Mouse (Mus musculus) intestine, postnatal 0 days (tissue): ENCODE data around the gene Polr2j. TPM values are rescaled to one million over a fixed set of nuclear protein-coding genes. Genes with fewer than 3 reads are reported as not detected.
"Not testable (repeated sequence)": the region's sequence is repeated elsewhere in the genome, so short reads cannot be mapped to it uniquely, and the experiment has no call there.

ENCODE experiments used
- ATAC-seq: fragments of 200-750 bp; cut with Nextera tagmentation; 2 replicates; pipeline ENCODE4 v1.8.0; 2017; ENCODE audit warnings: mild to moderate bottlenecking, moderate TSS enrichment, moderate library complexity
- H3K27ac ChIP-seq: fragments of 300-500 bp; sonication (generic); 2 replicates; pipeline ENCODE4 v1.5.1; 2014; ENCODE audit warnings: mild to moderate bottlenecking, low read depth, low read length, moderate library complexity
- H3K27me3 ChIP-seq: fragments of 300-500 bp; sonication (generic); replicated peaks from 2 replicates; pipeline ENCODE4 v1.6.1; 2014; ENCODE audit warnings: low read length, mixed read lengths; ENCODE audit not compliant: control insufficient read depth, insufficient read depth
- H3K36me3 ChIP-seq: fragments of 300-500 bp; sonication (generic); 2 replicates; pipeline ENCODE4 v1.6.1; 2014; ENCODE audit warnings: mild to moderate bottlenecking, moderate library complexity; ENCODE audit not compliant: control insufficient read depth, insufficient read depth
- H3K4me1 ChIP-seq: fragments of 300-500 bp; sonication (generic); replicated peaks from 2 replicates; pipeline ENCODE4 v1.6.1; 2014; ENCODE audit warnings: antibody characterized with exemption, low read length, mixed read lengths; ENCODE audit not compliant: control insufficient read depth, insufficient read depth
- H3K4me2 ChIP-seq: fragments of 300-500 bp; sonication (generic); replicated peaks from 2 replicates; pipeline ENCODE4 v1.6.1; 2014; ENCODE audit warnings: low read depth, mild to moderate bottlenecking, moderate library complexity
- H3K4me3 ChIP-seq: fragments of 300-500 bp; sonication (generic); 2 replicates; pipeline ENCODE4 v1.5.1; 2014; ENCODE audit warnings: low read depth, low read length
- H3K9ac ChIP-seq: fragments of 300-500 bp; sonication (generic); 2 replicates; pipeline ENCODE4 v1.6.1; 2014; ENCODE audit warnings: mild to moderate bottlenecking, low read depth, low read length
- H3K9me3 ChIP-seq: fragments of 300-500 bp; sonication (generic); 2 replicates; pipeline ENCODE4 v1.6.1; 2016; ENCODE audit warnings: mixed run types; ENCODE audit not compliant: control insufficient read depth
- CTCF ChIP-seq: sonication (generic); IDR thresholded peaks from 2 replicates; pipeline ENCODE4 v1.5.1; 2016; ENCODE audit warnings: low read depth, mild to moderate bottlenecking, control low read depth, antibody characterized with exemption, moderate library complexity
- WGBS: fragments of 180-500 bp; shearing (Covaris S2); extraction: QIAGEN DNeasy Blood & Tissue Kit; methylation state at CpG from one replicate; pipeline ENCODE4 v1.1.7; 2014; 5-methylcytosine and 5-hydroxymethylcytosine counted together
- polyA plus RNA-seq: library from polyadenylated mRNA; unstranded; fragments of >200 nt; fragmentation: Nextera tagmentation; extraction: Ambion mirVana; gene quantifications from 2 replicates; pipeline ENCODE4 v1.2.1, GENCODE M21; 2015

The Polr2j gene
- polyA plus RNA-seq, 1 experiment from 2014 or later = 169 TPM

- no peak overlapping the region for H3K27ac ChIP-seq
- peak overlapping the region; percentile 60 for H3K4me2 ChIP-seq
- H3K36me3 ChIP-seq = peaks cover 10% of the 10 kb centered on the region; the same call in 1 of the 2 replicates
- peak; percentile 75 for ATAC-seq
- no peak overlapping the region for H3K9ac ChIP-seq
- no peaks in the 10 kb centered on the region for H3K27me3 ChIP-seq
- 12% methylated on average over 41 of the region's 41 CpGs for WGBS
- H3K9me3 ChIP-seq = no peaks in the 10 kb centered on the region
- peak overlapping the region; percentile 14; the same call in 1 of the 2 replicates for H3K4me3 ChIP-seq
- peak; percentile 94 for TF ChIP-seq CTCF
- H3K4me1 ChIP-seq = no peaks in the 10 kb centered on the region
Observed at GRCm38 (mm10) chr5:136102099-136102820, 14.2 kb upstream of the Polr2j start.

- Histone ChIP-seq H3K4me1 (no peaks in the 10 kb centered on the region), H3K9ac (no peak overlapping the region), H3K36me3 (peaks cover 10% of the 10 kb centered on the region; the same call in 1 of the 2 replicates), H3K27ac (no peak overlapping the region), H3K4me3 (no peak overlapping the region), H3K4me2 (no peak overlapping the region), H3K27me3 (no peaks in the 10 kb centered on the region), H3K9me3 (no peaks in the 10 kb centered on the region)
- peak; percentile 74 for TF ChIP-seq CTCF
- ATAC-seq = no peak
- 90% methylated on average over 5 of the region's 5 CpGs for WGBS
Observed at GRCm38 (mm10) chr5:136104511-136104910, 11.9 kb upstream of the Polr2j start.

- no peak overlapping the region for H3K4me2 ChIP-seq
- H3K27ac ChIP-seq = no peak overlapping the region
- H3K27me3 ChIP-seq = no peaks in the 10 kb centered on the region
- H3K36me3 ChIP-seq = peaks cover 6% of the 10 kb centered on the region; the same call in 1 of the 2 replicates
- no peak overlapping the region for H3K9ac ChIP-seq
- H3K9me3 ChIP-seq = no peaks in the 10 kb centered on the region
- TF ChIP-seq CTCF = no peak
- 42% methylated on average over 2 of the region's 2 CpGs for WGBS
- H3K4me1 ChIP-seq = no peaks in the 10 kb centered on the region
- H3K4me3 ChIP-seq = no peak overlapping the region
- no peak for ATAC-seq
Observed at GRCm38 (mm10) chr5:136108486-136108885, 7.9 kb upstream of the Polr2j start.

DNA sequence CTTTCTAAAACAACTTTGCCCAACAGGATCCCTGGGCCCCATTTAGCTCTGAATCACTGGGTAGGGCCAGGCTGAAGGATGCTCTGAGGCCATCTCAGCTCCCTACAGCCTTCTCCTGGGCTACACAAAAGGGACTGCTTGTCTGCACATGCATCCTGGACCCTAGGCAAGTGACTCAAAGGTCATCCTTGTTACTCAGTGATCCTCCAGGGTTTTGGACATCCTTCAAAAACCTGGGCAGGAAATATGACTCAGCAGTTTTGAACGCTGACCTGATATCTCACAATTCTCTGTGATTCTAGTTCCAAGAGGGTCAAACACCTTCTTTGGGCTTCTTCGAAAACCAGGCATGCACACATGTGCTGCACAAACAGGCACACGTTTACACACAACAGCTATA is 7.4 kb upstream of the Polr2j start:
- no peak for TF ChIP-seq CTCF
- H3K4me1 ChIP-seq = no peaks in the 10 kb centered on the region
- WGBS = 74% methylated on average over 3 of the region's 3 CpGs
- peaks cover 6% of the 10 kb centered on the region; the same call in 1 of the 2 replicates for H3K36me3 ChIP-seq
- no peak overlapping the region for H3K27ac ChIP-seq
- no peaks in the 10 kb centered on the region for H3K27me3 ChIP-seq
- H3K4me2 ChIP-seq = no peak overlapping the region
- no peak for ATAC-seq
- H3K9me3 ChIP-seq = no peaks in the 10 kb centered on the region
- H3K9ac ChIP-seq = no peak overlapping the region
- no peak overlapping the region for H3K4me3 ChIP-seq

DNA sequence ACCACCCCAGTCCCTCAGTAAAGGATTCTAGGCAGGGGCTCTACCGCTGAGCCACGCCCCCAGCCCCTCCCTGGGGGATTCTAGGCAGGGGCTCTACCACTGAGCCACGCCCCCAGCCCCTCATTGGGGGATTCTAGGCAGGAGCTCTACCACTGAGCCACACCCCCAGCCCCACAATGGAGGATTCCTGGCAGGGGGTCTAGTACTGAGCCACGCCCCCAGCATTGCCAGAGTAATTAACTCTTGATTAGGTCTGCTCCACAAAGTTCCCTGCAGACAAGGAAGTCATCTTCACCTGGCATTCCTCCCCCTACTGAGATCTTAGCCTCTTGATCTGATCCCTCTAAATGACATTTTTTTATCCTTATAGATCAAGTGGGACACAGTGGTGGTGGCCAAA is 2.9 kb upstream of the Polr2j start:
- H3K4me2 ChIP-seq, H3K9ac ChIP-seq, H3K27me3 ChIP-seq, H3K36me3 ChIP-seq, H3K4me1 ChIP-seq, H3K9me3 ChIP-seq, ATAC-seq, H3K4me3 ChIP-seq, H3K27ac ChIP-seq: not testable (repeated sequence)
- 38% methylated on average over 4 of the region's 4 CpGs for WGBS

DNA sequence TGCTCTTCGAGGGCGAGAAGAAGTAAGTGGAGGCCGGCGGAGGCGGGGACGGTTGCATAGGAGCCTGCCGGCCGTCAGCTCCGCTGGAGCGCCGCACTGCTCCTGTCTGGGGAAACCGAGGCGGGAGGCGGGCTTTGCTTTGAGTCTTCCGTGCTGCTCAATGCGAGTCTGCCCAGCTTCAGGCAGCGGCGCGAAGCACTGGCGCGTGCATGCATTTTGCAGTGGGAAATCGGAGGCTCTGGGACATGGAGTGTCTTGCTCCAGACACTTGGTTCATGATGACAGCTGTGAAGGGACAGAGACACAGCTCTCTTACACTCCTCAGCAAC is 317 bp downstream of the Polr2j start:
- ATAC-seq = peak; percentile 47
- H3K9ac ChIP-seq = peak overlapping the region; percentile 83
- WGBS = under 1% methylated on average over 22 of the region's 22 CpGs
- H3K36me3 ChIP-seq = peaks cover 15% of the 10 kb centered on the region
- H3K4me3 ChIP-seq = peak overlapping the region; percentile 91
- H3K4me1 ChIP-seq = peaks cover 9% of the 10 kb centered on the region; the same call in 1 of the 2 replicates
- no peaks in the 10 kb centered on the region for H3K9me3 ChIP-seq
- peak overlapping the region; percentile 55 for H3K27ac ChIP-seq
- peak overlapping the region; percentile 86 for H3K4me2 ChIP-seq
- no peaks in the 10 kb centered on the region for H3K27me3 ChIP-seq
- TF ChIP-seq CTCF = no peak

- Histone ChIP-seq H3K9ac (no peak overlapping the region), H3K4me3 (no peak overlapping the region), H3K27ac (no peak overlapping the region), H3K27me3 (no peaks in the 10 kb centered on the region), H3K4me2 (no peak overlapping the region), H3K9me3 (no peaks in the 10 kb centered on the region), H3K36me3 (peaks cover 56% of the 10 kb centered on the region), H3K4me1 (peaks cover 5% of the 10 kb centered on the region; the same call in 1 of the 2 replicates)
- 76% methylated on average over 10 of the region's 10 CpGs for WGBS
- no peak for ATAC-seq
- no peak for TF ChIP-seq CTCF
Observed at GRCm38 (mm10) chr5:136122165-136122564, 5.7 kb downstream of the Polr2j start.
